Mouse (Mus musculus): ENCODE results near the gene Foxn3. TPM values are rescaled to one million over a fixed set of nuclear protein-coding genes. Genes with fewer than 3 reads are reported as not detected.

Foxn3 gene
- polyA plus RNA-seq, 1 experiment: 28.9 TPM

GRCm38 (mm10) chr12:99474176-99474575 is 89.2 kb downstream of the Foxn3 start:
- Histone ChIP-seq H3K4me3 (ENCODE audit: insufficient read depth, low read depth, low read length) (no peak overlapping the region), H3K4me1 (ENCODE audit: control insufficient read depth, insufficient read depth, insufficient read length, low read length) (peaks cover 8% of the 10 kb centered on the region), H3K27ac (replicated peaks; ENCODE audit: low read depth, low read length) (no peak overlapping the region)

GRCm38 (mm10) chr12:99473406-99474133 is 89.8 kb downstream of the Foxn3 start:
- no peak overlapping the region for H3K27ac ChIP-seq (replicated peaks; ENCODE audit: low read depth, low read length)
- H3K4me3 ChIP-seq (ENCODE audit: insufficient read depth, low read depth, low read length): no peak overlapping the region
- peaks cover 8% of the 10 kb centered on the region for H3K4me1 ChIP-seq (ENCODE audit: control insufficient read depth, insufficient read depth, insufficient read length, low read length)

GRCm38 (mm10) chr12:99471431-99471830 is 92.0 kb downstream of the Foxn3 start:
- H3K4me1 ChIP-seq (ENCODE audit: control insufficient read depth, insufficient read depth, insufficient read length, low read length): peaks cover 8% of the 10 kb centered on the region
- H3K27ac ChIP-seq (replicated peaks; ENCODE audit: low read depth, low read length): no peak overlapping the region
- H3K4me3 ChIP-seq (ENCODE audit: insufficient read depth, low read depth, low read length): no peak overlapping the region

- peaks cover 6% of the 10 kb centered on the region for H3K4me1 ChIP-seq (ENCODE audit: control insufficient read depth, insufficient read depth, insufficient read length, low read length)
- no peak overlapping the region for H3K27ac ChIP-seq (replicated peaks; ENCODE audit: low read depth, low read length)
- H3K4me3 ChIP-seq (ENCODE audit: insufficient read depth, low read depth, low read length): peak overlapping the region; percentile 51
Measured at GRCm38 (mm10) chr12:99467884-99468311, 95.5 kb downstream of the Foxn3 start.

GRCm38 (mm10) chr12:99467256-99467883 is 96.0 kb downstream of the Foxn3 start:
- H3K4me1 ChIP-seq (ENCODE audit: control insufficient read depth, insufficient read depth, insufficient read length, low read length): peaks cover 6% of the 10 kb centered on the region
- H3K27ac ChIP-seq (replicated peaks; ENCODE audit: low read depth, low read length): no peak overlapping the region
- H3K4me3 ChIP-seq (ENCODE audit: insufficient read depth, low read depth, low read length): peak overlapping the region; percentile 51; the same call in 1 of the 2 replicates

GRCm38 (mm10) chr12:99466426-99466825 is 97.0 kb downstream of the Foxn3 start:
- Histone ChIP-seq H3K27ac (replicated peaks; ENCODE audit: low read depth, low read length) (no peak overlapping the region), H3K4me3 (ENCODE audit: insufficient read depth, low read depth, low read length) (no peak overlapping the region), H3K4me1 (ENCODE audit: control insufficient read depth, insufficient read depth, insufficient read length, low read length) (peaks cover 6% of the 10 kb centered on the region)

- peaks cover 2% of the 10 kb centered on the region for H3K4me1 ChIP-seq (ENCODE audit: control insufficient read depth, insufficient read depth, insufficient read length, low read length)
- H3K27ac ChIP-seq (replicated peaks; ENCODE audit: low read depth, low read length): no peak overlapping the region
- no peak overlapping the region for H3K4me3 ChIP-seq (ENCODE audit: insufficient read depth, low read depth, low read length)
Measured at GRCm38 (mm10) chr12:99464291-99464690, 99.1 kb downstream of the Foxn3 start.

GRCm38 (mm10) chr12:99462846-99463245 is 100.5 kb downstream of the Foxn3 start:
- no peak overlapping the region for H3K4me3 ChIP-seq (ENCODE audit: insufficient read depth, low read depth, low read length)
- H3K27ac ChIP-seq (replicated peaks; ENCODE audit: low read depth, low read length): no peak overlapping the region
- H3K4me1 ChIP-seq (ENCODE audit: control insufficient read depth, insufficient read depth, insufficient read length, low read length): peaks cover 2% of the 10 kb centered on the region

- Histone ChIP-seq H3K4me3 (ENCODE audit: insufficient read depth, low read depth, low read length) (no peak overlapping the region), H3K27ac (replicated peaks; ENCODE audit: low read depth, low read length) (no peak overlapping the region), H3K4me1 (ENCODE audit: control insufficient read depth, insufficient read depth, insufficient read length, low read length) (peaks cover 2% of the 10 kb centered on the region; the same call in 1 of the 2 replicates)
Measured at GRCm38 (mm10) chr12:99462302-99462701, 101.1 kb downstream of the Foxn3 start.

GRCm38 (mm10) chr12:99457521-99458205 is 105.7 kb downstream of the Foxn3 start:
- H3K27ac ChIP-seq (replicated peaks; ENCODE audit: low read depth, low read length): no peak overlapping the region
- no peak overlapping the region for H3K4me3 ChIP-seq (ENCODE audit: insufficient read depth, low read depth, low read length)
- H3K4me1 ChIP-seq (ENCODE audit: control insufficient read depth, insufficient read depth, insufficient read length, low read length): peaks cover 3% of the 10 kb centered on the region; the same call in 1 of the 2 replicates

GRCm38 (mm10) chr12:99455580-99455979 is 107.8 kb downstream of the Foxn3 start:
- Histone ChIP-seq H3K4me3 (ENCODE audit: insufficient read depth, low read depth, low read length) (no peak overlapping the region), H3K4me1 (ENCODE audit: control insufficient read depth, insufficient read depth, insufficient read length, low read length) (0 out of 2 replicates have a peak, but pooled peaks cover 3% of the 10 kb centered on the region)

GRCm38 (mm10) chr12:99454394-99454793 is 109.0 kb downstream of the Foxn3 start:
- Histone ChIP-seq H3K4me3 (ENCODE audit: insufficient read depth, low read depth, low read length) (peak overlapping the region; percentile 50), H3K27ac (replicated peaks; ENCODE audit: low read depth, low read length) (no peak overlapping the region)

More at GRCm38 (mm10) chr12:99455580-99455979, 107.8 kb downstream of the Foxn3 start:
- no peak overlapping the region for H3K27ac ChIP-seq (replicated peaks; ENCODE audit: low read depth, low read length)

GRCm38 (mm10) chr12:99453797-99454196 is 109.6 kb downstream of the Foxn3 start:
- Histone ChIP-seq H3K4me3 (ENCODE audit: insufficient read depth, low read depth, low read length) (no peak overlapping the region), H3K4me1 (ENCODE audit: control insufficient read depth, insufficient read depth, insufficient read length, low read length) (0 out of 2 replicates have a peak, but pooled peaks cover 3% of the 10 kb centered on the region)

More at GRCm38 (mm10) chr12:99454394-99454793, 109.0 kb downstream of the Foxn3 start:
- H3K4me1 ChIP-seq (ENCODE audit: control insufficient read depth, insufficient read depth, insufficient read length, low read length): 0 out of 2 replicates have a peak, but pooled peaks cover 3% of the 10 kb centered on the region

GRCm38 (mm10) chr12:99450076-99450475 is 113.3 kb downstream of the Foxn3 start:
- H3K4me1 ChIP-seq (ENCODE audit: control insufficient read depth, insufficient read depth, insufficient read length, low read length): peaks cover 4% of the 10 kb centered on the region; the same call in 1 of the 2 replicates
- no peak overlapping the region for H3K4me3 ChIP-seq (ENCODE audit: insufficient read depth, low read depth, low read length)
- no peak overlapping the region for H3K27ac ChIP-seq (replicated peaks; ENCODE audit: low read depth, low read length)

More at GRCm38 (mm10) chr12:99453797-99454196, 109.6 kb downstream of the Foxn3 start:
- no peak overlapping the region for H3K27ac ChIP-seq (replicated peaks; ENCODE audit: low read depth, low read length)

- peaks cover 2% of the 10 kb centered on the region for H3K4me1 ChIP-seq (ENCODE audit: control insufficient read depth, insufficient read depth, insufficient read length, low read length)
- H3K4me3 ChIP-seq (ENCODE audit: insufficient read depth, low read depth, low read length): no peak overlapping the region
- no peak overlapping the region for H3K27ac ChIP-seq (replicated peaks; ENCODE audit: low read depth, low read length)
Measured at GRCm38 (mm10) chr12:99447791-99448190, 115.6 kb downstream of the Foxn3 start.

Data from brown adipose tissue, adult 24 weeks (tissue).